Comparison of ENCODE assay signal across 9 mouse cellular contexts in genomic region chr8:92359000-92359832, GRCm38 (mm10). TPM values are rescaled to one million over a fixed set of nuclear protein-coding genes. Genes with fewer than 3 reads are reported as not detected.
DNase-seq lines count a peak whose midpoint lies in the region; ATAC-seq lines count a peak whose summit lies in the region.
"Had no signal": no experiment of that assay in that cellular context is flagged by ENCODE, and none has a peak within 500 bp of the region (broad histone marks: within the 10 kb centered on the region; RNA-seq: fewer than 3 reads in every experiment).

No protein-coding gene starts in this region.

- H3K36me3 ChIP-seq in heart, embryonic 12.5 days = no peaks in the 10 kb centered on the region

- H3K9me3 ChIP-seq in heart, embryonic 12.5 days (replicated peaks) = no peaks in the 10 kb centered on the region

- peak overlapping the region; percentile 89 for H3K9ac ChIP-seq in heart, embryonic 12.5 days

- H3K4me3 ChIP-seq in heart, embryonic 12.5 days = peak overlapping the region; percentile 65

- peak overlapping the region; percentile 85 for H3K4me2 ChIP-seq in heart, embryonic 12.5 days

- 2% methylated on average over 35 of the region's 35 CpGs for WGBS in heart, embryonic 12.5 days

- H3K27me3 ChIP-seq in heart, embryonic 12.5 days (replicated peaks) = peaks cover 26% of the 10 kb centered on the region

- DNase-seq in adrenal gland, adult (ENCODE audit: inconsistent age in 2 of 2, low spot score in 1 of 2) = peak; percentile 23 to 65
- DNase-seq in adrenal gland, postnatal 4 days (ENCODE audit: low spot score in 2 of 2) = no peak
- DNase-seq in ES-CJ7 (ENCODE audit: low read depth, low spot score) = peak; percentile 46
- DNase-seq in kidney, postnatal 4 days = peak; percentile 43 to 58
- DNase-seq in neural tube, embryonic 10.5 days (ENCODE audit: extremely low spot score, low spot score) = peak; percentile 71
- no peak for DNase-seq in left cerebral cortex, adult 9 months (ENCODE audit: low spot score in 2 of 2)

- H3K4me1 ChIP-seq in heart, embryonic 12.5 days (replicated peaks) = peaks cover 25% of the 10 kb centered on the region

- peak overlapping the region; percentile 76 for H3K27ac ChIP-seq in heart, embryonic 12.5 days (ENCODE audit: poor library complexity, severe bottlenecking)

- no peak for ATAC-seq in heart, embryonic 12.5 days (ENCODE audit: insufficient number of reproducible peaks, low FRiP score)
- no peak for ATAC-seq in megakaryocyte-erythroid progenitor cell, adult 5-6 weeks (replicated peaks; ENCODE audit: low FRiP score, low TSS enrichment, poor library complexity, severe bottlenecking)

RNA-seq across cellular contexts. Expression of gene Irx5, which starts 1.8 kb away (rescaled TPM):
- total RNA-seq in adrenal gland, postnatal 4 days (2021) = 1 to 10 TPM; 4.6 to 4.9 TPM
- polyA plus RNA-seq in heart, embryonic 12.5 days (2016; fragmentation: Nextera tagmentation; extraction: Ambion mirVana) = 14.3 and 16.4 TPM in 2 replicates
- total RNA-seq in megakaryocyte-erythroid progenitor cell, adult 5-6 weeks (2014; fragmentation: Nextera tagmentation) = not detected in 2 replicates
- total RNA-seq in megakaryocyte-erythroid progenitor cell, adult 5-6 weeks (2017) = not detected in 2 replicates
- total RNA-seq: left cerebral cortex, postnatal 25 days had no signal

Comparison
In these comparisons a context has a peak if more than half of its experiments do, and no peak if none do; other contexts are left out.
1. DNase-seq: peak in adrenal gland, adult (2 of 2), ES-CJ7 (single experiment), kidney, postnatal 4 days (2 of 2) and neural tube, embryonic 10.5 days (single experiment); none in adrenal gland, postnatal 4 days (0 of 2) and left cerebral cortex, adult 9 months (0 of 2).
2. RNA of gene Irx5, which starts 1.8 kb away (total RNA-seq): 4.6 to 4.9 TPM in adrenal gland, postnatal 4 days; not detected in megakaryocyte-erythroid progenitor cell, adult 5-6 weeks; every median in the first group is over 4 times any median in the second.